Mouse (Mus musculus) ovary, postnatal 36 days (tissue): Measurements from ENCODE around the gene Gm13276.
"Not testable (repeated sequence)": the region's sequence is repeated elsewhere in the genome, so short reads cannot be mapped to it uniquely, and the experiment has no call there.

Experiments
- DNase-seq: peaks from one replicate; pipeline ENCODE4 v3.0.0; 2022; ENCODE audit warnings: low spot score, mixed read lengths

Gm13276 gene

GRCm38 (mm10) chr4:88782335-88782734 is 3.2 kb upstream of the Gm13276 start:
- peak; percentile 31 for DNase-seq

- peak; percentile 62 for DNase-seq
Measured at GRCm38 (mm10) chr4:88788402-88788801, 2.9 kb downstream of the Gm13276 start, which contains the start of gene Gm13277. TSS of gene Gm13277 (plus strand) at chr4:88788632.

GRCm38 (mm10) chr4:88791250-88791649 is 5.7 kb downstream of the Gm13276 start, which contains the start of gene Gm13278:
TSS of gene Gm13278 (plus strand) at chr4:88791550.
- not testable (repeated sequence) for DNase-seq

- peak; percentile 71 for DNase-seq
Measured at GRCm38 (mm10) chr4:88793936-88794675, 8.6 kb downstream of the Gm13276 start, which contains the start of gene Gm13275. TSS of gene Gm13275 (plus strand) at chr4:88794487.

- not testable (repeated sequence) for DNase-seq
Measured at GRCm38 (mm10) chr4:88797097-88797496, 11.6 kb downstream of the Gm13276 start, which contains the start of gene Gm13279. TSS of gene Gm13279 (plus strand) at chr4:88797397.

GRCm38 (mm10) chr4:88799365-88799764 is 13.9 kb downstream of the Gm13276 start, which contains the start of gene Gm13285:
TSS of gene Gm13285 (plus strand) at chr4:88799665.
- DNase-seq: not testable (repeated sequence)

- not testable (repeated sequence) for DNase-seq
Measured at GRCm38 (mm10) chr4:88802954-88803353, 17.4 kb downstream of the Gm13276 start, which contains the start of gene Gm13287. TSS of gene Gm13287 (plus strand) at chr4:88803254.

GRCm38 (mm10) chr4:88805231-88805630 is 19.7 kb downstream of the Gm13276 start, which contains the start of gene Gm13288:
TSS of gene Gm13288 (plus strand) at chr4:88805531.
- DNase-seq: not testable (repeated sequence)

GRCm38 (mm10) chr4:88805761-88806160 is 20.3 kb downstream of the Gm13276 start:
- peak; percentile 49 for DNase-seq

- no peak for DNase-seq
Measured at GRCm38 (mm10) chr4:88815928-88816327, 30.4 kb downstream of the Gm13276 start, which contains the start of gene Ifna7. TSS of gene Ifna7 (plus strand) at chr4:88816228.

GRCm38 (mm10) chr4:88819659-88820058 is 34.1 kb downstream of the Gm13276 start, which contains the start of gene Ifna11:
TSS of gene Ifna11 (plus strand) at chr4:88819959.
- DNase-seq: no peak

- DNase-seq: no peak
Measured at GRCm38 (mm10) chr4:88822995-88823394, 37.5 kb downstream of the Gm13276 start.

GRCm38 (mm10) chr4:88827116-88827515 is 41.6 kb downstream of the Gm13276 start, which contains the start of gene Ifna6:
TSS of gene Ifna6 (plus strand) at chr4:88827416.
- not testable (repeated sequence) for DNase-seq

GRCm38 (mm10) chr4:88830523-88830922 is 45.0 kb downstream of the Gm13276 start:
- no peak for DNase-seq

GRCm38 (mm10) chr4:88835225-88835624 is 49.7 kb downstream of the Gm13276 start, which contains the start of gene Ifna5:
TSS of gene Ifna5 (plus strand) at chr4:88835525.
- DNase-seq: not testable (repeated sequence)
